Mouse (Mus musculus) right cerebral cortex, postnatal 36 days (tissue): ENCODE results near the gene Smarcb1.

Experiments
- DNase-seq, 2 experiments: peaks; one replicate each; pipeline ENCODE4 v3.0.0; 2022; ENCODE audit warnings: low spot score in 2 of 2, mixed read lengths in 1 of 2

Smarcb1 gene

DNA sequence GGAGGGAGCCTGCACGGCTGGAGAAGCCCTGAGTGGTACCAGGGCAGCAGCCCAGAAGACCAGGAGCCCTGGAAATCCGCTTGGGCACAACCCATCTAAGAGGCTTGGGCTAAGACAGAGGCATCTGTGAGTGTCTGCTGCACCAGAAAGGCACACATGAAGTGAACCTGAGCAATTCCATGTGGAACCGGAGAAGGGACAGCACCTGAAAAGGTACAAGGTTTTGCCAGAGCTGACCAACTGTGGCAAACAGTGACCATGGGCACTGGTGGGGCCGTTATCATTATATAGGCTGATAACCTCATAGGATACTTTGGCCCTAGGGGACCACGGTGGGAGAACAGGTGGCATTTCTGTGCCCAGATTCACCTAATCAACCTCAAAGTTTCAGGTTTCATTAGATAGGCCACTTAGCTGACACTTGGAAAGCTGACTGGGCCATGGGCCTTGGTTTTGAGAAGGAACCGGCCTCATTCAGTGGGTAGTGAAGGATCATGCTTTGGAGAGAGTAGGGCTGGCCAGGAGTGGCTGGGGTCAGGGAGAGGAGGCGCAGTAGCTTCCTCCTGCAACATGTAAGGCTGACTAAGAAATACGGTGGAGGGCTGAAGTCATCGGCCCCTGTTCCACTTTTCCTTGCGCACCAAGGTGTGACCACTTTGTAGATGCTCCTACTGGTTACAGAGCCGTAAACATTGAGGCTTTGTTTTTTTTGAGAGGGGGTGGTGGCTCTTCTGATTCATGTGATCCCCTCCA is 65.1 kb downstream of the Smarcb1 start:
- DNase-seq: no peak

DNA sequence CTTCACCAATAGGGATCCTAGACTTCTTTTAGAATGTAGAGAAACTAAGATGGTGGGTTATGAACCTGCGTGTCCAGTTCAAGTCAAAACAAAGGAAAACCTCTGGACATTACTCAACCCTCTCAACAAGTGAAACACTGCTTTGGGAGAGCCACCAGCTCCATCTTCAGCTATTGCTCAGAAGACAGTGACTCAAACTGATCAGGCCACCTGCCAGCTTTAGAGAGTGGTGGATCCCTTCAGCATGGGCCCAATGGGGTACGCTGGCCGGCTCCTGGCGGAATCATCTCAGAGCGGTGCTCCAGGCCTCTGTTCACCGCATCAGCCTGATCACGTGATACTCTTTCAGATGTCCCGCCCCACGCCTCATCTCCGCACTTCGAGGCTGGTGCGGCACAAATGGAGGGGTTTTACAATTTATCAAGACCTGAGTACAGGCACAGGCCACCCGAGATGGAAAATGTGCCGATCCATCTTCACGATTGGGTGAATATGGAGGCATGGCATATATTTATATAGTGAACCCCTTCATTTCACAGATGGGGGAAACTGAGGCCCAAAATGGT is 65.9 kb downstream of the Smarcb1 start:
- no peak for DNase-seq

DNA sequence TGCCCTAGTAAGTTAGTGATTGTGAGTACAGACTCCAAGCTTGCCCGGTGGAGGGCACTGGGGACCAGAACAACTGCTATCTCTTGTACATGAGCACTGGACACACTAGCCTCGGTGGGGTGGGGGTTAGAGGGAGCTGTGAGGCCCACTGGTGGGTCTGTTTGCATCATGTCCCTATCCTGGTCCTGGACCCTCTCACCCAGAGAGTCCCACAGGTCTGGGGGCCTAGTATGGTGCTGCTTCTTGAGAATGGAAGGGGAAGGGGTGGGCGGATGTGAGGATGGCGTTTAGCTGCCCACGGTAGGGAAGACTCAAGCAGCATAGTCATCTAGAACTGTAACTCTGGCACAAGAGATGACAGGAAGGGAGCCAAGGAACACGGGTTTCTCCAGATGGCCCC is 66.6 kb downstream of the Smarcb1 start:
- no peak for DNase-seq

DNA sequence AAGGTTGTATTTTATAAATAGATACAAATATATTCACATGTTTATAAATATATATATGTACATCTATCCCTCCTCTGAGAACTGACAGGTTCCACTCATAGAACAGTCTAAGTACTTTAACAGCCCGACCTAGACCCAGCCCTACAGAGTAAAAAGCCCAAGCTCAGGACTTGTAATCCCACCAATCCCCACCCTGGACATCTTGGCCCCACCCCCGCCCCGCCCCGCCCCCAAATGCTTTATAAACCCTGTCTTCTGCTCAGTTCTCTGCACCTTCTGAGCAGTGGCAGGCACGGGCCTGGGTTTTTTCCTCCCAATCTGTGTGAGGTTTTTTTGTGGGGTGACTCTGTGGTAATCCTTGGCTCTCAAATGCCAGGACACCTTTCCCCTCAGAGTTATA is 67.3 kb downstream of the Smarcb1 start:
- DNase-seq: no peak

DNA sequence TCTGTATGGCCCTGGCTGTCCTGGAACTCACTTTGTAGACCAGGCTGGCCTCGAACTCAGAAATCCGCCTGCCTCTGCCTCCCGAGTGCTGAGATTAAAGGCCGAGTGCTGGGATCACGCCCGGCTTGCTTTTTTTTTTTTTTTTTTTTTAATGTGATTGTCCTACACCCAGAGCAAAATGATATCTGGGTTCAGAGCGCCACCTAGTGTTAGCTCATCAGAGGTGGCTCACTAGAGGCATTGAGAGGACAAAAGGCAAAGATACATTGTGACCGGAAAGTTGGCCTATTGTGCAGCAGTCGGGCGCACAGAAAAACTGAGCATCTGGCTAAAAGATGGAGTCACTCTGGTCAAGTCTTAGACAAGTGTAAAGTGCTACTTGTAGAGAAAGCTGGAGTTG is 68.0 kb downstream of the Smarcb1 start:
- DNase-seq: peak; percentile 67 to 72

DNA sequence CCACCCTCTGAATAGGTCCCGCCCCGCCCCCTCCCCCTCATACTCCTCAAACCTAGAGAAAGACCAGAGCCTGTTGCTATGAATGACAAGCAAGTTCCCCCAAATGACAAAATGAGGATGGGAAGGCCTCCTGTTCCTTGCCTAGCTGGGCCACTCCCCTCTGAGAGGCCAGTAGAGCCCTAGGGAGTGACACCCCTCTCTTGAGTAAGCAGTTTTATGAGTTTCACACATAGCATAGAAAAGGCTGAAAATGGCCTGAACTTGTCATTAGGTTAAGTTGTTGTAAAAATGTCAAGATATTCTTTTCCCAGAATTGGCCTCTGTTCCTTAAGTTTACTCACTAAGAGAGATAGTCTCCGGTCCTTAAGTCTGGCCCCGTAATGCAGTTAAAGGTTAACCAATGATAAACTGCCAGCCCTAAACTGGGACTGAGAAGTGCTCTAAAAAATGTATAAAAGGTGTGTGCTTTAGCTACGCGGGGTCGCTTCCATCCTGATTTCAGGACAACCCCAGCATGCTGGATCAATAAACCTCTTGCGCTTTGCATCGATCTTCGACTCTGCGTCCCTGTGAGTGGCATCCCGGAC is 68.8 kb downstream of the Smarcb1 start:
- DNase-seq: no peak

DNA sequence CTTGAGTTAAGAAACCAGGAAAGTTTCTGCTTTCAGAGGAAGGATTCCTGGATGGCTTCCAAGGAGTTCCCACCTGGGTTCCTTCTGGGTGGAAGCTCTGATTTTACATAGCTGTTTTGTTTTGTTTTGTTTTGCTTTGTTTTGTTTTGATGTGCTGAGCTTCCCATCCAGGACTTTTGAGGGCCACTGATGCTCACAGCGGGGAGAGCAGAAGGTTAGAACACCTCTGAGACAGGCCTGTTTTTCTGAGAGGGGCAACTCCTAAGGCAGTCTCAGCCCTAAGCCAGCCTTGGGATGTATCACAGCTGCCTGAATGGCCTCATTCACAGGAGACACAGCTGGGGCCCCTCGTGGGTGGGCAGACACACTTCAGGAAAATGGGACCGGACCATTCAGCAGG is 69.7 kb downstream of the Smarcb1 start:
- no peak for DNase-seq

DNA sequence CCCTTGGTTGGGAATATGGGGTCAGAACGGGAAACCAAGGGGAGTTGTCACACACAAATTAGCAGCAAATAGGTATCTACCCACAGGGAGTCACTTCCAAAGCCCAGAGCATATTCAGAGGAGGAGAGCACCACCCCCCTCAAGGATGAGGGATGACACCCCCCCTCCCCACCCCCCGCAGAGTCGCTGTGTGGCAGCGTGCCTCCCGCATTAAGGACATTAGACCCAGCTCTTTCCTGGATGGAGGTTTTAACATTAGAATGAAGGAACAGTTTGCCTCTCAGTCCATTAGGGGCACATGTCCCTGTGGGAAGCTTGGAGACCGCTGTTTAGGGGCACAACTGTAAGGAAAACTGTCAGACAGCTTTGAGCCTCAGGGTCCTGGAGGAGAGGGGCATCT is 70.3 kb downstream of the Smarcb1 start:
- no peak for DNase-seq

DNA sequence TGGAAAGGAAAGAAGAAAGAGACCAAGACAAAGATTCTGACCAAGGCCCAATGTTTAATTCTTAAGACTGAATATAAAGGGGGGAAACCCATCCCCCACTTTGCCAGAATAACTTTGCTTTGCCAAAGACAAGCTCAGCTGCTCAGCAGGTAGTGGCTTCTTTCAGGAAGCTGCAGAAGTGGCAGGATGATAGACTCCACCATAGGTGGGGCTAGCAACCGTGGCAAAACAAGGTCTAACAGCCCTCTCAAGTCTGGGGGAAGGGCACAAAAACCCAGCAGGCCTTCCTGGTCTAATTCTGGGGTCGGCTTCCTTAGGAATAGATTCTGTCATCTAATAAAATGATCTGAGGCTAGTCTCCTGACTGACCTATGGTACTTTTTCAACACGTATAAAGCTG is 73.0 kb downstream of the Smarcb1 start:
- DNase-seq: no peak
